Mouse (Mus musculus) lung, adult 18-20 months (tissue): ENCODE results near the gene Rinl.

Experiments used
- DNase-seq, 2 experiments: peaks; one replicate each; pipeline ENCODE4 v3.0.0; 2022; ENCODE audit warnings: mixed read lengths in 2 of 2

Rinl gene

GRCm38 (mm10) chr7:28788307-28789195, at the start of gene Rinl:
Gene Rinl (plus strand): TSS chr7:28788969.
- peak in 1 of 2 experiments; percentile 58 for DNase-seq

DNA sequence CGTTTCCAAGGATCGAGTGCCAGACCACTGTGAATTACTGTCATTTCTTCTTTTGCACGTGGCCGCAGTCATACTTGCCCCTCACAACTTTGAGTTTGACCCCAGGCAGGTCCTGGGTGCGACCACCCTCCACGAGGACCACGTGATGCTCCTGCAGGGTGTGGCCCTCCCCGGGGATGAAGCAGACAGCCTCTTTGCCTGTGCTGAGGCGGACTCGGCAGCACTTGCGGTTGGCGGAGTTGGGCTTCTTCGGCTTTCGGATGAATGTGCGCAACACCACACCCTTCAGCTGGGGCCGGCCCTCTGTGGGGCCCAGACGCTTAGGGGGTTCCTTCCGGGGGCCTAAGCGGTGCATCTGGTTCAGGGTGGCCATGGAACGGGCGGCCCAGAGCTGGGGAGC, 48.9 kb upstream of the Rinl start:
- no peak for DNase-seq

DNA sequence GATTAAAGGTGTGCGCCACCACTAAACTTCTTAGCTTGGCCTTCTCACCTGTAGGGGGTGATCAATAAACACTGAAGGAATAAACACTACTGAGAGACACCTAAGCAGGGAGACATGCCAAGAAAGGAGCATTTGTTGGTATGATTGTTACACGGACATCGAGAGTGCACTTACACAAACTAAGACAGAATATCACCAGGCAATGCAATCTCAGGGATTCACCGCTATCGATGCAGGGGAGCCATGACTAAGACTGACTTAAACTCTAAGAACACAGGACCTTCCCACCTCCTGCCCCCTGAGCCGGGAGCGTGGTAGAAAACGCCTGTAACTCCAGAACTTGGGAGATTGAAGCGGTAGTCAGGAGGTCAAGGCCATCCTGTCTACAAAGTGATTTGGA, 47.8 kb upstream of the Rinl start:
- no peak for DNase-seq

- DNase-seq: no peak
These were observed 47.4 kb upstream of the Rinl start for GRCm38 (mm10) chr7:28741368-28741708.

DNA sequence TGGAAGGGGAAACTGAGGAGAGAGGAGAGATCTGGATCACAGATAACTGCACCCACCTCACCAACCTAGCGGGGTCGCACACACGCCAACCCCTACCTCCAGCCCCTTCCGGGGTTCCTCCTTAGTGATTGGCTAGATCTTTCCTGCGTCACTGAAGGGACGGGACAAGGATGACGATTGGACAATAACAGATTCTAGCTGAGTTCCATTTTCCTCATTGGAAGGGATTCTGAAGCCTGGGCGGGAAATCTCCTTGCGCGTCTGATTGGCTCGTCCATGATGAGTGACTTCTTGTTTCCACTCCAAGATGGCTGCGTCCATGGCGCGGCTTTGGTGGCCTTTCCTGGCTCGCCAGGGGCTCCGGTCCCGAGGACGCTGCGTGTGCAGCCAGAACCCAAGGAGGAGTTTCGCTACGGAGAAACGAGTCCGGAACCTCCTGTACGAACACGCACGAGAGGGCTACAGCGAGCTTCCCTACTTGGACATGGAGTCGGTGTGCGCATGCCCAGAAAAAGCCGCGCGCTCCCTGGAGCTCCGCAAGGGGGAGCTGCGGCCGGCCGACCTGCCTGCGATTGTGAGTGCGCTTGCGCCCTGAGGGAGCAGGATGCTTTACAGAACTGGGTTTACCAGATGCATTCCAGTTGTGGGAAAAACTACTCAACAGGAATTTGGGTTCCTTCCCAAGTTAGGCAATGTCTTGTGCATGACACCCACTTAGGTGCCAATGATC, 46.9 kb upstream of the Rinl start, which contains the start of the genes Mrps12 and Sars2:
Gene Mrps12, minus strand, starts transcription at position 112 of the 730 bp plus-strand sequence.
Gene Sars2, plus strand, starts transcription at position 284 of the 730 bp plus-strand sequence.
- DNase-seq: peak; percentile 96 to 97

DNA sequence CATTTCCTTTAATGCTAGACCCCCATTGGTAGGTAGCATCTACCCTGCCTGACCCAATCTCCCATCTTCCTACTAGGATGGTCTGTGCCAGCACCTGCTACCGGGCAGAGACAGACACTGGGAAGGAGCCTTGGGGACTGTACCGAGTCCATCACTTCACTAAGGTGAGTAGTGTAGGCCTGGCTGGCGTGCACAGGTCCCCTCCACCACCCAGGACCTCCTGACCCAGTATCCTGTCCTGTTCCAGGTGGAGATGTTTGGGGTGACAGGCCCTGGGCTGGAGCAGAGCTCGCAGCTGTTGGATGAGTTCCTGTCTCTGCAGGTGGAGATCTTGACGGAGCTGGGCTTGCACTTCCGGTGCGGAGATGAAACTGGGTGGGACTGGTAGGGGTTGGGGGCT, 38.8 kb upstream of the Rinl start:
- no peak for DNase-seq

GRCm38 (mm10) chr7:28756079-28756478, 32.7 kb upstream of the Rinl start, which contains the start of gene Ccer2:
Gene Ccer2 (plus strand): TSS chr7:28756174.
- no peak for DNase-seq

DNA sequence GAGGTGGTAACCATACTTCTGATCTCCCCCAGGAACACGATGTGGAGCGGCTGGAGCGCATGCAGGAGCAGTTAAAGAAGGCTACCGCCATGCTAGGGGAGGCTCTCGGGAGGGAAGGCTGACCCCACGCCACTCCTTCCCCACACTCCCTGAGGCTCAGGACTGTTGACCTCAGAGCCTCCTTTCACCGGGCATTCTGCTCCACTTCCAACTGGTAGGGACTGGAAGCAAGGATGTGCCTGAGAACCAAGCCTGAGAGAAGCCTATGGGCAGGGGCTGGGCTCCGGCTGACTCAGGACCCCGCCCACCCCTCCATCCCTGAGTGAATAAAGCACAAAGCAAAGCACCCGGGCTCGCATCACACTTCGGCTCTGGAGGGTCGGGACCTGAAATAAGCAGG, 30.1 kb upstream of the Rinl start:
- DNase-seq: no peak

GRCm38 (mm10) chr7:28761907-28762306, 26.9 kb upstream of the Rinl start:
- no peak for DNase-seq

DNA sequence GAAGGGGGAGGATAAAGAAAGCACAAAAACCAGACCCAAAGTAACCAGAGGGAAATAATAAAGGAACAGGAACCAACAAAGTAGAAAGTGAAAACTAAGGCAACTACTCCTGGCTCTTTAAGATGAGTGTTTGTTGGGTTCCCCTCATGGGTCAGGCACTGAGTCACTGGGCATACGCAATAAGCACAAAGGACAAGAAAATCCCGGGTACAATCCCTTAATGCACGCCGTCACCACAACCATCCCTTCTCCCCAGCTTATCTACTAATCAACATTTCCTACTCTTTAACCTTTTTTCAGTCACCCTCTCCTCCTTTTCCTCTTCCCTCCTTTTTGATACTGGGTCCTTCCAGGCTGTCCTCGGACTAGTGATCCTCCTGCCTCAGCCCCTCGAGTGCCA, 23.6 kb upstream of the Rinl start:
- DNase-seq: no peak

DNA sequence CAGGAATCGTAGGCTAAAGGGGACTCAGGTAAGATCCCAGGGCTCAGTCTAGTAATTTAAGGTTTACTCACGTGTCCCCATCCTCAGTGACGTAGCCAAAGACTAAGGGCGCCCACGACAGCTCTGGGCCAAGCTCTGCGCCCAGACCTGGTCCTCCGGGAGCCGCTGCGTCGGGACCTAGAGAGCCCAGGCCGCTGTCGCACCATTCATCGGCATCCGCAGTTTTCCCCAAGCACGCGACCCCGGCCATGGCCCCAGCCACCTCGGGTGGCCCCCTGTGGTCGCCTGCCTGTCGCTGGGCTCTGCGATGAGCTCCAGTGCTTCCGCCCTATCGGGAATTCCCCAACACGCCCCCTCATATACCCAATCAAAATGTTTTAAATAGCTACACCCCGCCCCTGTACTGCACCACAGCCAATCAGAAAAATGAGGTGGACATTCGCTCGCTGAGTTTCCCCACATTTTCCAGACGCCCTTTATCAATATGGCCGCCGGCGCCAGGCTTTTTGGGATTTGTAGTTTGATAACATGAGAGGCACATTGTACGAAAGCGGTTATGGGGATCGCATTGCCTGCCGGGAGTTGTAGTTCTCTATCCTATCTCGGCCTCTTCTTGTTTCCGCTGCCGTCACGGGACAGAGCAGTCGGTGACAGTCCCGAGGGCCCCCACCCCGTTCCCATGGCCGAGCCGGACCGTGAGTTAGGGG, 22.4 kb upstream of the Rinl start, which contains the start of gene Sirt2:
Gene Sirt2, plus strand, starts transcription at position 563 of the 707 bp plus-strand sequence.
- DNase-seq: peak; percentile 99

GRCm38 (mm10) chr7:28766910-28767309, 21.9 kb upstream of the Rinl start:
- no peak for DNase-seq

DNA sequence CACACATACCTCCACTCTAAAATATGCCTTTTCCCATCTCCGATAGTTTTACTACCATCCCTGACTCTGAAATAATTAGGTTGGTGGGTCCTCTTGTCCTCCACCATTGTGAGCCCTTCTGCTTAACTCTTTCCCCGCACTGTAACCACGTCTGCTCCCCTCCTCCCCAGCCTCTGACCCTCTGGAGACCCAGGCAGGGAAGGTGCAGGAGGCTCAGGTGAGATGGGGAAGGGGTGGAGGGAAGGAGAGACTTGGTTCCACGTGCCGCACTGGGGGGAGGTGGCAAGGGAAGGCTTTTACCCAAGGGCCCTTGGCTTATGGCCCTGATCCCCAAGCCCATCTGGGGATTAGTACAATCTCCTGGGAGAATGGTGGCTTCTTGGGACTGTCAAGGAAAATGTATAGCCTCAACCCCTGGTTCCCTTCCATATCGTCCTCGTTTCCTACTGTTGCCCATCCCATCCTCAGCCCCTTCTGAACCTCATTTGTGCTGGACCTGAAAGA, 21.3 kb upstream of the Rinl start, which contains the start of gene Nfkbib:
Gene Nfkbib, minus strand, starts transcription at position 51 of the 504 bp plus-strand sequence.
- no peak for DNase-seq

- DNase-seq: no peak
These were observed 19.3 kb upstream of the Rinl start for GRCm38 (mm10) chr7:28769414-28769958.

GRCm38 (mm10) chr7:28770309-28770708, 18.5 kb upstream of the Rinl start:
- DNase-seq: no peak

DNA sequence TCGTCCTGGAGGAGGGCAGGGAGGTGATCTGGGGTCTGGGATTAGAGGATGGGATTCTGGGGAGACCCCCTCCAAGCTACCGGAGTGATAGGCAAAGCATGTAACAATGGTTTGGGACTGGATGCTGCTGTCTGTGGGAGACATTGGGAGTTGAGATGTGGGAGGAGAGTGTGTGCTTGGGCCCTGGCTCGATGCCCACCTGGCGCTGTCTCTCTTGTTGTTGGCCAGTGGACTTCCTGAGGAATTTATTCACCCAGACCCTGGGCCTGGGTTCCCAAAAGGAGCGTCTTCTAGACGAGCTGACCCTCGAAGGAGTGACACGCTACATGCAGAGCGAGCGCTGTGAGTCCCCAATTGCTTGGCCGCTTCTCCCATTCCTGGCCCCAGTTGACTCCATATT, 16.9 kb upstream of the Rinl start:
- no peak for DNase-seq

GRCm38 (mm10) chr7:28773163-28773562, 15.6 kb upstream of the Rinl start:
- DNase-seq: no peak

DNA sequence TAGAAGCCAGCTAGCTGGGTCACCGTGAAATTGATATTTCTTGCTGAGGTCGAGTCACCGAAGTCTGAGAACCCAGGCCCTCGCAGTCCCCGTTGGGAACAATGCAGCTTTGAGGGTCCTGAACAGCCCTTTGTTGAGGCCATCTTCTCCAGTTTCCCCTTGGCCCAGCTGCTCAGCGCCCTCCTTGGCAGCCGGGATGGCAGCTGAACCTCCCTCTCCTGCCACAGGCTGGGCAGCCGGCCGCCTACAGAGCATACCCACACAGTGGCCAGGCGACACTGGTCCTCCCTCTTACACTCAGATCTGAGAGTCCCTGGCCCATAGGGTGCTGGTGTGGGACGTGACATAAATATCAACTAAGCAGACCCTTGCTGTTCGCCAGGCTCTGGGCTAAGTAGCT, 14.6 kb upstream of the Rinl start:
- DNase-seq: no peak

DNA sequence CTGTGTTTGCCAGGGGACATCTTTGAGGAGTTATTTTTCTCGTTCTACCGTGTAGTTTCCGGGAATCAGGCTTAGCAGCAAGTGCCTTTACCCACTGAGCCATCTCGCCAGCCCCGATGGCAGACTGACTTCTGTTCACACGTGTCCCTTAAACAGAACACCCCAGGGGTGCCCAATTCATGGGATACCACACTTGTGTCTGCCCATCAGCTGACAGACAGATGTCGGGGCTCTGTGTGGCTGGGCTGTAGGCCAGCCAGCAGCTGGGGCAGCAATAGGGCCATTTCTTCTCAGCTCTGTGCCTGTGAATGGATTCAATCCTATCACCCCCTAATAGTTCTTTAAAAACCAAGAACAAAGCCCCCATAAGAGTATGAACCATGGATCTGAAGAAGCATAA, 13.6 kb upstream of the Rinl start:
- no peak for DNase-seq

DNA sequence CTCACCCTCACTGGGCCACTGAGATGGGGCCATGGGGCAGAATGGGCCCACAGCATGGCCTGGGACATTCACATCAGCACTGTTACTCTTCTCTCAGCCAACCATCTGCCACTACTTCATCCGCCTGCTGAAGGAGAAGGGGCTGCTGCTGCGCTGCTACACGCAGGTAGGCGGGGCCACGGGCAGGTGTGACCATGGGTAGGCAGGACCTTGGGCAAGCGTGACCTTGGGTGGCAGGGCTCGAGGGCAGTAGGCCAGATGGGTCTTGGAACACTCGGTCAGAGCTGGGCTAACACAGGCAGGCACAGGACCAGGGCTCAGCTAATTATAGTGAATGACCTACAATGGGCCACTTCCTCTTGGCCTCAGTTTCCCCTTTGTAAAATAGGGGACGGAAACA, 9.9 kb upstream of the Rinl start:
- no peak for DNase-seq

- peak; percentile 82 to 87 for DNase-seq
These were observed 8.6 kb upstream of the Rinl start for GRCm38 (mm10) chr7:28780067-28780658.

- DNase-seq: peak in 1 of 2 experiments; percentile 33
These were observed 7.9 kb upstream of the Rinl start for GRCm38 (mm10) chr7:28780857-28781256.
